Mouse (Mus musculus) lung, adult 2 months (tissue): Measurements from ENCODE around the gene Srebf1.

Source experiments
- CTCF ChIP-seq: fragments of 200-500 bp; IDR thresholded peaks from 2 replicates; pipeline ENCODE4 v1.5.1; 2011; ENCODE audit warnings: mild to moderate bottlenecking, low read length, control low read depth; ENCODE audit not compliant: insufficient read depth
- POLR2A ChIP-seq: fragments of 200-500 bp; IDR thresholded peaks from 2 replicates; pipeline ENCODE4 v1.6.1; 2011; ENCODE audit warnings: low read depth, mild to moderate bottlenecking, control low read depth, low read length, borderline replicate concordance; ENCODE audit errors: extremely low read depth

- TF ChIP-seq POLR2A = no peak
- no peak for TF ChIP-seq CTCF
Observed at GRCm38 (mm10) chr11:60230512-60230911, 8.1 kb upstream of the Srebf1 start.
